In genomic region chr13:46943294-46943693, GRCm38 (mm10) we compare ENCODE assay signal across 24 mouse cellular contexts. TPM values are rescaled to one million over a fixed set of nuclear protein-coding genes. Genes with fewer than 3 reads are reported as not detected.
DNase-seq lines count a peak whose midpoint lies in the region; ATAC-seq and TF ChIP-seq lines count a peak whose summit lies in the region.
"Had no signal": no experiment of that assay in that cellular context is flagged by ENCODE, and none has a peak within 500 bp of the region (broad histone marks: within the 10 kb centered on the region; RNA-seq: fewer than 3 reads in every experiment).

No protein-coding gene starts in this region.

- 0 out of 2 replicates have a peak overlapping the region, but pooled peaks have one; percentile 35 for H3K27ac ChIP-seq in hindbrain, embryonic 10.5 days
- H3K27ac ChIP-seq in hindbrain, embryonic 14.5 days = no peak overlapping the region
- no peak overlapping the region for H3K27ac ChIP-seq in left cerebral cortex, adult 2 months
- H3K27ac ChIP-seq: embryonic facial prominence, embryonic 12.5 days; embryonic facial prominence, embryonic 15.5 days; heart, adult 2 months; heart, embryonic 10.5 days; hindbrain, embryonic 13.5 days; hindbrain, postnatal 0 days had no signal

- no peak overlapping the region for H3K9ac ChIP-seq in hindbrain, embryonic 14.5 days
- H3K9ac ChIP-seq: embryonic facial prominence, embryonic 12.5 days; embryonic facial prominence, embryonic 15.5 days; forebrain, postnatal 0 days; hindbrain, embryonic 13.5 days had no signal

- ATAC-seq in hindbrain, embryonic 14.5 days (ENCODE audit: low FRiP score) = no peak
- ATAC-seq: activated CD4-positive, CD25-positive, alpha-beta regulatory T cell, adult 4 months; forebrain, embryonic 14.5 days; forebrain, postnatal 0 days; hindbrain, postnatal 0 days; inflammation-experienced regulatory T-cells, adult 6 months; intestine, embryonic 16.5 days had no signal

- no peak for DNase-seq in hindbrain, embryonic 10.5 days (ENCODE audit: low spot score)
- no peak for DNase-seq in hindbrain, embryonic 14.5 days (ENCODE audit: low spot score)
- DNase-seq in retina, postnatal 1 day = peak; percentile 89
- no peak for DNase-seq in retina, embryonic 14.5 days (ENCODE audit: low spot score)
- DNase-seq in WW6 (ENCODE audit: low read depth, low spot score) = peak; percentile 43
- no peak for DNase-seq in cerebellum, adult 11-12 months
- DNase-seq in left cerebral cortex, adult 2 months (ENCODE audit: extremely low spot score in 1 of 2, low spot score in 2 of 2) = no peak
- no peak for DNase-seq in left cerebral cortex, postnatal 25 days (ENCODE audit: low spot score in 2 of 2)
- DNase-seq: adrenal gland, adult 8-10 months; adrenal gland, postnatal 25 days; cerebellum, adult 9-11 months; cerebellum, postnatal 25 days; forebrain, postnatal 0 days; gastrocnemius, postnatal 25 days; heart, adult 2 months had no signal

- H3K4me2 ChIP-seq in hindbrain, embryonic 14.5 days (replicated peaks) = no peak overlapping the region
- H3K4me2 ChIP-seq: embryonic facial prominence, embryonic 12.5 days; embryonic facial prominence, embryonic 15.5 days; hindbrain, embryonic 13.5 days had no signal

- H3K27me3 ChIP-seq in hindbrain, embryonic 10.5 days (ENCODE audit: insufficient read depth, poor library complexity, severe bottlenecking) = no peaks in the 10 kb centered on the region
- H3K27me3 ChIP-seq in hindbrain, embryonic 14.5 days (ENCODE audit: control insufficient read depth, insufficient read depth, low read length) = no peaks in the 10 kb centered on the region
- H3K27me3 ChIP-seq: embryonic facial prominence, embryonic 12.5 days; embryonic facial prominence, embryonic 15.5 days; hindbrain, embryonic 13.5 days had no signal

- no peaks in the 10 kb centered on the region for H3K36me3 ChIP-seq in hindbrain, embryonic 10.5 days
- no peaks in the 10 kb centered on the region for H3K36me3 ChIP-seq in hindbrain, embryonic 14.5 days (replicated peaks; ENCODE audit: control insufficient read depth, insufficient read depth)
- H3K36me3 ChIP-seq: embryonic facial prominence, embryonic 12.5 days; embryonic facial prominence, embryonic 15.5 days; heart, embryonic 10.5 days; hindbrain, embryonic 13.5 days had no signal

- H3K4me1 ChIP-seq in hindbrain, embryonic 10.5 days (replicated peaks) = peaks cover 30% of the 10 kb centered on the region
- H3K4me1 ChIP-seq in hindbrain, embryonic 14.5 days (replicated peaks; ENCODE audit: control insufficient read depth, insufficient read depth, low read length) = no peaks in the 10 kb centered on the region
- H3K4me1 ChIP-seq: embryonic facial prominence, embryonic 12.5 days had no signal

- intact Hi-C loops in left cerebral cortex, adult 2 months (cut with DNase I) = no loop called here
- intact Hi-C loops in left cerebral cortex, postnatal 25 days (cut with DNase I) = no loop called here

- TF ChIP-seq CTCF in left cerebral cortex, adult 2 months (IDR thresholded peaks at IDR 0.05) = no peak

- H3K4me3 ChIP-seq in hindbrain, embryonic 10.5 days = no peak overlapping the region
- H3K4me3 ChIP-seq in hindbrain, embryonic 14.5 days (replicated peaks; ENCODE audit: low read length) = no peak overlapping the region
- no peak overlapping the region for H3K4me3 ChIP-seq in left cerebral cortex, adult 2 months
- H3K4me3 ChIP-seq: embryonic facial prominence, embryonic 12.5 days; embryonic facial prominence, embryonic 15.5 days; heart, adult 2 months; heart, embryonic 10.5 days; hindbrain, embryonic 13.5 days had no signal

- H3K9me3 ChIP-seq in hindbrain, embryonic 10.5 days = no peaks in the 10 kb centered on the region
- H3K9me3 ChIP-seq in hindbrain, embryonic 14.5 days (ENCODE audit: control insufficient read depth, low read length) = no peaks in the 10 kb centered on the region
- H3K9me3 ChIP-seq: embryonic facial prominence, embryonic 12.5 days; embryonic facial prominence, embryonic 15.5 days; heart, embryonic 10.5 days; hindbrain, embryonic 13.5 days had no signal

RNA-seq across cellular contexts. Expression of gene Kif13a, which starts 13.6 kb away (rescaled TPM):
- 13.6 and 15.3 TPM in 2 replicates for polyA plus RNA-seq in hindbrain, embryonic 10.5 days (2016; fragmentation: Nextera tagmentation; extraction: Ambion mirVana)
- 14.3 and 15.0 TPM in 2 replicates for polyA plus RNA-seq in hindbrain, embryonic 14.5 days (2014; fragmentation: Nextera tagmentation; extraction: Ambion mirVana)
- total RNA-seq in left cerebral cortex, adult 2 months (2021) = 10 to 100 TPM; 19.1 to 22.7 TPM
- total RNA-seq in left cerebral cortex, postnatal 25 days (2021) = 10 to 100 TPM; 17.7 to 18.1 TPM

Comparison
In these comparisons a context has a peak if more than half of its experiments do, and no peak if none do; other contexts are left out.
1. DNase-seq: peak in retina, postnatal 1 day (single experiment) and WW6 (single experiment); none in hindbrain, embryonic 10.5 days (single experiment), hindbrain, embryonic 14.5 days (single experiment), retina, embryonic 14.5 days (single experiment), cerebellum, adult 11-12 months (single experiment), left cerebral cortex, adult 2 months (0 of 2) and left cerebral cortex, postnatal 25 days (0 of 2).